Mouse (Mus musculus) kidney, adult 2 months (tissue): ENCODE data around the gene Ccnt2. TPM values are rescaled to one million over a fixed set of nuclear protein-coding genes. Genes with fewer than 3 reads are reported as not detected.

Experiments used
- DNase-seq: peaks from one replicate; pipeline ENCODE4 v3.0.0; 2021
- H3K27ac ChIP-seq: fragments of 200-500 bp; 2 replicates; pipeline ENCODE4 v1.5.1; 2012; ENCODE audit warnings: low read depth, low read length, control low read depth, inconsistent platforms; ENCODE audit not compliant: insufficient read depth
- H3K27me3 ChIP-seq: fragments of 200-500 bp; replicated peaks from 2 replicates; pipeline ENCODE4 v1.6.1; 2012; ENCODE audit warnings: mild to moderate bottlenecking, moderate library complexity, low read length, inconsistent platforms; ENCODE audit not compliant: control insufficient read depth, insufficient read depth
- H3K36me3 ChIP-seq: fragments of 200-500 bp; 2 replicates; pipeline ENCODE4 v1.6.1; 2012; ENCODE audit warnings: mild to moderate bottlenecking, moderate library complexity, low read length, inconsistent platforms; ENCODE audit not compliant: control insufficient read depth, insufficient read depth
- H3K4me1 ChIP-seq: fragments of 200-500 bp; 2 replicates; pipeline ENCODE4 v1.6.1; 2011; ENCODE audit warnings: low read length; ENCODE audit not compliant: control insufficient read depth, insufficient read depth
- H3K4me3 ChIP-seq: fragments of 200-500 bp; 2 replicates; pipeline ENCODE4 v1.5.1; 2011; ENCODE audit warnings: mild to moderate bottlenecking, low read depth, low read length, control low read depth; ENCODE audit not compliant: insufficient read depth
- CTCF ChIP-seq: fragments of 200-500 bp; conservative IDR thresholded peaks from 2 replicates; pipeline ENCODE4 v1.5.1; 2011; ENCODE audit warnings: low read depth, mild to moderate bottlenecking, control low read depth, low read length, moderate library complexity, mixed read lengths; ENCODE audit not compliant: insufficient read depth, insufficient read length
- POLR2A ChIP-seq: fragments of 200-500 bp; IDR thresholded peaks from one replicate; pipeline ENCODE4 v1.6.1; 2011; ENCODE audit warnings: low read depth, low read length, control low read depth
- WGBS: fragments of 180-500 bp; shearing (Covaris S2); methylation state at CpG from one replicate; pipeline ENCODE4 v1.1.7; 2018; 5-methylcytosine and 5-hydroxymethylcytosine counted together
- polyA plus RNA-seq: library from polyadenylated mRNA; depleted of rRNA; stranded (reverse); fragments of >200 nt; gene quantifications from 2 replicates; pipeline ENCODE4 v1.2.3, GENCODE M21; 2012

Ccnt2 gene
- polyA plus RNA-seq, 1 experiment = 12.7 TPM

DNA sequence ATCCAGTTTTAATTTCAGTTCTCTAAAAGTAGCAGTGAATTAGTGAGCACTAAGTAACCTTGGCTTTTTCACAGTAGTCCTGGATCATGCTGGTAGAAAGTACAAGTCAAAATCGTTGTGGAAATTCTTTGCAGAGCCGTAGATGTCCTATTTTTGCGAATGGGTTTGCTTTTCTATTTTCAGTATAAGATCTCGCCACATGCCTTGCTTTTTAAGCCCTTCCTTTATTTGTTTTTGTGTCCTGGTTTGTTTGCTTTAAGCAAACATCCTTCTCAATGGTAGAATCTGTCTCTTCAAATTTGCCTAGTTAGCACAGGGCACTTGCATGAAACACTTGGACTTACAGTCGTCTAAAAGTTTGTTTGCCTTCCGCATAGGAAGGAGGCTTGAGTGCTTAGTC is 2.3 kb downstream of the Ccnt2 start:
- H3K4me3 ChIP-seq = no peak overlapping the region
- DNase-seq = no peak

DNA sequence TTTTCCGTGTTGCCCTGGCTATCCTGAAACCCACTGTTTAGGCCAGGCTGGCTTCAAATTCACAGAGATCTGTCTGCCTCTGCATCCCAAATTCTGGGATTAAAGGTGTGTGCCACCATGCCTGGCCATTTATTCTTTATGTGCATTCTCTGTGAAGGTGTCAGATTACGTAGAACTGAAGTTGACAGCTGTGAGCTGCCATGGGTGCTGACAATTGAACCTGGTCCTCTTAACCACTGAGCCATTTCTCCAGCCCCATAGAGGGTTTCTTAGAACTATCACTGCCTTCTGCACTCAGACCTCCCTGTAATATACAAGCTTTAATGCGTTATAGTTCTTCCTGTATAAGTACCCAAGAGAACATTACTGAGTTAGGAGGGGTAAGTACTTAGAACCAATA is 4.6 kb downstream of the Ccnt2 start:
- DNase-seq = no peak
- WGBS = 88% methylated on average over 3 of the region's 3 CpGs
- H3K4me3 ChIP-seq = no peak overlapping the region

More for the DNA sequence above, 2.3 kb downstream of the Ccnt2 start:
- WGBS = 45% methylated on average over 6 of the region's 6 CpGs
- Histone ChIP-seq H3K4me1 (peaks cover 9% of the 10 kb centered on the region; the same call in 1 of the 2 replicates), H3K27me3 (no peaks in the 10 kb centered on the region), H3K27ac (no peak overlapping the region; the same call in 1 of the 2 replicates), H3K36me3 (no peaks in the 10 kb centered on the region)
- TF ChIP-seq POLR2A (no peak), CTCF (no peak)

DNA sequence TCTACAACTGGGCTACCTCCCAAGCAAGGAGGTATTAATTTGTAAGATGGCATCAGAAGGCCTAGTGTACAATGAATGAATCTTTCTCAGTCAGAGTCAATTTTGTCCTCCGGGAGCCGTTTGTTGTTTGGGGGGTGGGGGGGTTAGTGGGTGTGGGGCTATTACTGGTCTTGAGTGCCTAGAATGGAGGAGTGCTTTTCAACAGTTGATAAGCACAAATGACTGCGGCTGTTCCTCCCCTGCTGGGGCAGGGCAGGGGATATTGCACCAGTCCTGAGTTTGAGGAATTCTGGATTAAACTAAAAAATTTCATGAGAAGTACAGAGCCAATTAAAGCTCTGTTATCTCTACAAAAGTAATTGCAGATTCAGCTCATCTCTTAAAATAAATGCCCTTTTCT is 6.2 kb downstream of the Ccnt2 start:
- no peaks in the 10 kb centered on the region for H3K36me3 ChIP-seq
- no peak for DNase-seq
- H3K4me1 ChIP-seq = peaks cover 20% of the 10 kb centered on the region
- H3K4me3 ChIP-seq = no peak overlapping the region
- H3K27me3 ChIP-seq = no peaks in the 10 kb centered on the region
- no peak overlapping the region for H3K27ac ChIP-seq
- WGBS = 27% methylated on average over 3 of the region's 3 CpGs
- TF ChIP-seq CTCF = no peak
- no peak for TF ChIP-seq POLR2A

More for the DNA sequence above, 4.6 kb downstream of the Ccnt2 start:
- no peaks in the 10 kb centered on the region for H3K27me3 ChIP-seq
- peaks cover 18% of the 10 kb centered on the region for H3K4me1 ChIP-seq
- TF ChIP-seq POLR2A (no peak), CTCF (no peak)
- H3K27ac ChIP-seq = no peak overlapping the region
- H3K36me3 ChIP-seq = no peaks in the 10 kb centered on the region

DNA sequence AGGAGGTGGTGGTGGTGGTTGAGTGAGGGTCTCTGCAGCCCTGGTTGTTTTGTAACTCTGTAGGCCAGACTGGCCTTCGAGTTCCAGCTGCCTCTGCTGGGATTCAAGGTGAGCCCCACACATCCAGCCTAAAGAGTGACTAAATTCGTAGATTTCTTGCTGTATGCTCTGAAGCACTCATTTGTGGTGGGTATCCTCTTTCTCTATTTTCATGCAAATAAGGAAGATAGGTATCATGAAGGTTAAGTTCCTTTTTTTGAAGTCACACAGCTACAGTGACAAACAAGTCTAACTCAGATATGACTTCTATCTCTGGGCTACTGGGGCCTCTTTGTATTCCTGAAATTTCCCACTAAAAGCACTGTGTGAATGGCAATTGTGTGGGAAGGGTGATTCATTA is 6.9 kb downstream of the Ccnt2 start:
- no peaks in the 10 kb centered on the region for H3K27me3 ChIP-seq
- no peak overlapping the region for H3K4me3 ChIP-seq
- 55% methylated on average over 2 of the region's 2 CpGs for WGBS
- no peak overlapping the region for H3K27ac ChIP-seq
- no peak for DNase-seq
- H3K4me1 ChIP-seq = peaks cover 21% of the 10 kb centered on the region
- H3K36me3 ChIP-seq = no peaks in the 10 kb centered on the region
- TF ChIP-seq POLR2A = no peak
- TF ChIP-seq CTCF = no peak

DNA sequence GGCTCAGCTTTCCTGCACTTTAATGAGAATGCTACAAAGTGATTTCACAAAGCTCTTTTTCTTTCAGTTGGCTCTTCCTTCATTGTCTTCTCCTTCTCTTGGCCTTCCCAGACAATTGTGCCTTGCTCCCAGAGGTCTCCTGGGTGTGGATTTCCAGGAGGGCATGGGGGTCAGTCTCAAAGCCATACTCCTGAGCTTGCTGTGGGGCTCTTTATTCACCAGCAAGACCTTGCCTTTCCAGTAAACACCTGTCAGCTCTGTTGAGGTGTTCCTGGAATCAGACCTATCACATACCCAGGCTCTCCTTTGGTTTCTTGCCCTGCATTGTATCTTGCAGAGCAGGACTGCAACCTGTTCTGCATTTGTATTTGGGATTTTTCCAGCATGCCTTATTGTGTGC is 9.9 kb downstream of the Ccnt2 start:
- H3K36me3 ChIP-seq = no peaks in the 10 kb centered on the region

DNA sequence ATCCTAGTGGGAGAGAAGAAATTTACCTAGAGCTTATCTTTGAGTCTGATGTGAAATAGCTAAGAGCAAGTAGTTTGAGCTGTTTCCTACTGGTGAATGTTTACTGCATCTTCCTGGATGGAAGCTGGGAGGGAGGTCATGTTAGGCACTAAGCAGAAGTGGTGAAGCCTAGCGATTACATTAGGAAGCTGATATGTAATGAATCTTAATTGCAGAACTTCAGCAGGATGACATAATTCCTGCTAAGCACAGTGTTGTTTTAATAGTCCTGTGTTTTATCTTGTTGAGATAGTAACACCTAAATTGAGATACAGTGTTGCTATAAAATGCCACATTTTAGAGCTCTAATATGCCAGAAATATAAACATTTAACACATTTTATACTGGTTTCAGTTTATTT is 11.9 kb downstream of the Ccnt2 start:
- peaks cover 23% of the 10 kb centered on the region for H3K4me1 ChIP-seq
- no peak overlapping the region for H3K27ac ChIP-seq
- H3K4me3 ChIP-seq = no peak overlapping the region
- no peak for DNase-seq
- 12% methylated on average over 1 of the region's 1 CpGs for whole genome bisulfite sequencing
- no peaks in the 10 kb centered on the region for H3K36me3 ChIP-seq
- no peaks in the 10 kb centered on the region for H3K27me3 ChIP-seq
- TF ChIP-seq POLR2A (no peak), CTCF (no peak)

More for the DNA sequence above, 9.9 kb downstream of the Ccnt2 start:
- H3K27ac ChIP-seq = no peak overlapping the region
- DNase-seq = no peak
- peaks cover 26% of the 10 kb centered on the region for H3K4me1 ChIP-seq
- no peak overlapping the region for H3K4me3 ChIP-seq
- no peak for TF ChIP-seq CTCF
- TF ChIP-seq POLR2A = no peak
- H3K27me3 ChIP-seq = no peaks in the 10 kb centered on the region

DNA sequence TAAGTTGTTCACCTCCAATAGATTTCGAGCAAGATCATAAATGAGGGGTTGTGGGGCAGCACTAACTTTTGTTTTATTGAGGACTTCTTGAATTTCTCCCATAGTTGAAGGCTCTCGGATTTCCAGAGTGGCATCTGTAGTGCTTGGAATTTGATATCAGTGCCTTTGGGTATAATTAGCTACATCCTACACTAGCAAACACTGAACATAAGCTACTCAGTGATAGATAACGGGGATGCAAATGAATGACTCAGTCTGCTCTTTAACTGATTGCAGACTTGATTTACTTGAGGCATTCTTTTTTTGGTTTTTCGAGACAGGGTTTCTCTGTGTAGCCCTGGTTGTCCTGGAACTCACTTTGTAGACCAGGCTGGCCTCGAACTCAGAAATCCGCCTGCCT is 15.0 kb downstream of the Ccnt2 start:
- DNase-seq = no peak
- peaks cover 10% of the 10 kb centered on the region for H3K4me1 ChIP-seq
- 69% methylated on average over 6 of the region's 6 CpGs for WGBS
- no peak overlapping the region for H3K27ac ChIP-seq
- TF ChIP-seq POLR2A (no peak), CTCF (no peak)
- no peaks in the 10 kb centered on the region for H3K36me3 ChIP-seq
- no peak overlapping the region for H3K4me3 ChIP-seq
- no peaks in the 10 kb centered on the region for H3K27me3 ChIP-seq
